Mouse (Mus musculus) monocyte, adult 2 months (primary cell): ENCODE data around the gene Olfr157.
"Not testable (repeated sequence)": the region's sequence is repeated elsewhere in the genome, so short reads cannot be mapped to it uniquely, and the experiment has no call there.

Source experiments
- DNase-seq, 2 experiments: peaks; one replicate each; pipeline ENCODE4 v3.0.0; 2022; ENCODE audit warnings: low spot score in 2 of 2, low read depth in 1 of 2

Gene Olfr157

GRCm38 (mm10) chr4:43798936-43799335, 41.1 kb downstream of the Olfr157 start:
- DNase-seq: no peak

DNA sequence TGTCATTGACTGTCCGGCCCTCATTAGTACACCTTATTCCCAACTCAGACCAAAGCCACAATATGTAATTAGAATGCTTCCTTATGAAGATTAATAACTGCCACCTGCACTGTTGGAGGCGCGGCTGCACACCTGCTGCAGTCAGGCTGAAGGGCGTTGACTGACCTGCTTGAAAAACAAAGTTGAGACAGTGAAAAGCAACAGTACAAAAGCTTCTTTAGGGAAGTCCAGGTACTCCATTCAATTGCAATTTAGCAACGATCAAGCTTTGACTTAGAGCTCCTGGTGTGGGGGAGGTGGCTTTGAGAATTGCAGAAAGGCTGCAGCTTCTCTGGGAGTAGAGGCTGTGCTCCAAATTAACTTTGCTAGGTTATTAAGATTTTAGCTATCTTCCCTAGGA, 44.2 kb downstream of the Olfr157 start:
- DNase-seq: not testable (repeated sequence)

DNA sequence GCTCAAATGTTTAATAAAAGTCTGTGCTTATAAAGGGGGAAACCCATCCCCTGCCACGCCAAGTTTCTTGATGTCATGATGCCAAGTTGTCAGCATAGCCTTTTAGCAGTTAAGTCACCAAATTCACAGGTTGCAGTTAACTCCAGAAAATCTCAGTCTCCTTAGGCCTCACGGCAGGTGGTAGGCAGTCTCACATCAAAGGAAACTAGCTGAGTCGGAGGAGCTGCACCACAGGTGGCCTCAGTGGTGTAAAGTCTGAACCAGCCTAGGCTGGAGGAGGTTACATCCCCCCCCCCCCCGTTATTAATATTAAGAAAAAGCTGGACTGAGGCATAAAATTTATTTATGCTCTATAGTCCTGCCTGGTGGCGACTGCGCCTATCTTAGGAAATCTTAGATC, 44.7 kb downstream of the Olfr157 start:
- DNase-seq: no peak
